14 mouse cellular contexts compared by ENCODE assay signal in the genomic region with DNA sequence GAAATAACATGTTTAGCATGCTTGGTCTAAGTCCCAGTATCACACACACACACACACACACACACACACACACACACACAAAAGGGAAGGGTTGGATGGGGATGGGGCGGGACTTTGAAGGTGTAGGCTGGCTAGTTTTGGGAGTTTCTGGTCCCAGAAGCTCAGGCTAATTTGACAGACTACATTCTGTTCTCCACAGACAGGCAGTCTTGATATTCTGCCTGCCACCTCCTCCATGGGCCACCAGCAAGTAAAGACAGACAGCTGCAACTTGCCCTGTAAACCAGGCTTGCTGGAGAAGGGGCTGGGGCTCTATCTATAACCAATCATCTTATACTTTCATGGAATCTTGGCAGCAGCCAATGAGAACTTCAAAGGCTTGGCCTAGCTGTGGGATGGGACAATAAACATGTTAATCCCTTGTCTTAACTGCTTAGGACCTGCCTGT. TPM values are rescaled to one million over a fixed set of nuclear protein-coding genes. Genes with fewer than 3 reads are reported as not detected.
A peak's percentile ranks its signal among the peaks of the same experiment; 100 is the strongest.
DNase-seq lines count a peak whose midpoint lies in the region; ATAC-seq and TF ChIP-seq lines count a peak whose summit lies in the region.
"Had no signal": no experiment of that assay in that cellular context is flagged by ENCODE, and none has a peak within 500 bp of the region (broad histone marks: within the 10 kb centered on the region; RNA-seq: fewer than 3 reads in every experiment).

No protein-coding gene starts in this region.

- no peak for DNase-seq in heart, postnatal 10 days
- DNase-seq in retina, postnatal 1 day = peak; percentile 20
- DNase-seq in retina, embryonic 14.5 days (ENCODE audit: low spot score) = no peak
- DNase-seq in left cerebral cortex, adult 2 months (ENCODE audit: extremely low spot score in 1 of 2, low spot score in 2 of 2) = no peak
- no peak for DNase-seq in adrenal gland, adult 8-10 months
- DNase-seq in spleen, postnatal 14 days (ENCODE audit: low spot score in 2 of 2) = no peak
- DNase-seq: adrenal gland, postnatal 14 days; cerebellum, adult 11 months; thymus, postnatal 4 days had no signal

- no peak overlapping the region; the same call in 1 of the 2 replicates for H3K4me3 ChIP-seq in heart, embryonic 12.5 days
- no peak overlapping the region for H3K4me3 ChIP-seq in embryonic facial prominence, embryonic 15.5 days (replicated peaks)
- H3K4me3 ChIP-seq in left cerebral cortex, adult 2 months = no peak overlapping the region
- H3K4me3 ChIP-seq: heart, embryonic 15.5 days; myocyte had no signal

- H3K9me3 ChIP-seq in heart, embryonic 12.5 days (replicated peaks) = no peaks in the 10 kb centered on the region
- H3K9me3 ChIP-seq in embryonic facial prominence, embryonic 15.5 days (replicated peaks) = no peaks in the 10 kb centered on the region
- H3K9me3 ChIP-seq: heart, embryonic 15.5 days had no signal

- 80% methylated on average over 1 of the region's 1 CpGs for WGBS in heart, embryonic 12.5 days
- 64% methylated on average over 1 of the region's 1 CpGs for WGBS in embryonic facial prominence, embryonic 15.5 days

- H3K27me3 ChIP-seq in heart, embryonic 12.5 days (replicated peaks) = no peaks in the 10 kb centered on the region
- H3K27me3 ChIP-seq in embryonic facial prominence, embryonic 15.5 days = no peaks in the 10 kb centered on the region
- H3K27me3 ChIP-seq: CH12.LX; heart, embryonic 15.5 days had no signal

- no peak for ATAC-seq in heart, embryonic 12.5 days (ENCODE audit: insufficient number of reproducible peaks, low FRiP score)
- 0 out of 2 replicates have a peak, but pooled peaks have one; percentile 13 for ATAC-seq in embryonic facial prominence, embryonic 15.5 days (ENCODE audit: insufficient number of reproducible peaks, low FRiP score, low TSS enrichment, low read depth)

- 0 out of 2 replicates have a peak overlapping the region, but pooled peaks have one; percentile 5 for H3K27ac ChIP-seq in heart, embryonic 12.5 days (ENCODE audit: poor library complexity, severe bottlenecking)
- peak overlapping the region; percentile 86; the same call in 1 of the 2 replicates for H3K27ac ChIP-seq in embryonic facial prominence, embryonic 15.5 days (replicated peaks)
- no peak overlapping the region for H3K27ac ChIP-seq in left cerebral cortex, adult 2 months
- H3K27ac ChIP-seq: heart, embryonic 15.5 days had no signal

- peak overlapping the region; percentile 45 for H3K4me2 ChIP-seq in heart, embryonic 12.5 days
- no peak overlapping the region for H3K4me2 ChIP-seq in embryonic facial prominence, embryonic 15.5 days (replicated peaks)

- H3K9ac ChIP-seq in heart, embryonic 12.5 days = no peak overlapping the region
- H3K9ac ChIP-seq in embryonic facial prominence, embryonic 15.5 days = no peak overlapping the region
- H3K9ac ChIP-seq: heart, embryonic 15.5 days had no signal

- intact Hi-C loops in heart, postnatal 10 days (cut with DNase I) = no loop called here
- intact Hi-C loops in left cerebral cortex, adult 2 months (cut with DNase I) = no loop called here

- no peak for TF ChIP-seq CTCF in left cerebral cortex, adult 2 months (IDR thresholded peaks at IDR 0.05)

- H3K4me1 ChIP-seq in heart, embryonic 12.5 days (replicated peaks) = peaks cover 29% of the 10 kb centered on the region
- H3K4me1 ChIP-seq in embryonic facial prominence, embryonic 15.5 days = peaks cover 30% of the 10 kb centered on the region

- H3K36me3 ChIP-seq in heart, embryonic 12.5 days = peaks cover 11% of the 10 kb centered on the region; the same call in 1 of the 2 replicates
- no peaks in the 10 kb centered on the region for H3K36me3 ChIP-seq in embryonic facial prominence, embryonic 15.5 days

RNA-seq across cellular contexts. Expression of a gene that starts 8.4 kb away (rescaled TPM):
- 39.9 and 41.9 TPM in 2 replicates for polyA plus RNA-seq in heart, embryonic 12.5 days (2016; fragmentation: Nextera tagmentation; extraction: Ambion mirVana)
- total RNA-seq in heart, postnatal 10 days (2021) = 10 to 100 TPM; 42.9 to 46.4 TPM
- polyA plus RNA-seq in embryonic facial prominence, embryonic 15.5 days (2015; fragmentation: Nextera tagmentation; extraction: Ambion mirVana) = 49.9 and 50.0 TPM in 2 replicates
- 10 to 100 TPM; 79.1 to 84.0 TPM for total RNA-seq in left cerebral cortex, adult 2 months (2021)
- total RNA-seq in adrenal gland, adult 8-10 months (2022) = 100 to 1,000 TPM in 1 of 4 experiments, 10 to 100 TPM in 3; 84.5 to 114 (median 92.1) TPM

RNA-seq across cellular contexts. Expression of a gene that starts 45.8 kb away (rescaled TPM):
- polyA plus RNA-seq in heart, embryonic 12.5 days (2016; fragmentation: Nextera tagmentation; extraction: Ambion mirVana) = 186 and 193 TPM in 2 replicates
- 10 to 100 TPM; 75.4 to 83.7 TPM for total RNA-seq in heart, postnatal 10 days (2021)
- 144 and 151 TPM in 2 replicates for polyA plus RNA-seq in embryonic facial prominence, embryonic 15.5 days (2015; fragmentation: Nextera tagmentation; extraction: Ambion mirVana)
- 100 to 1,000 TPM; 228 to 236 TPM for total RNA-seq in left cerebral cortex, adult 2 months (2021)
- 100 to 1,000 TPM; 152 to 167 (median 162) TPM for total RNA-seq in adrenal gland, adult 8-10 months (2022)
